ENCODE assay signal across 8 mouse cellular contexts in genomic region chr13:98206546-98206870, GRCm38 (mm10). TPM values are rescaled to one million over a fixed set of nuclear protein-coding genes. Genes with fewer than 3 reads are reported as not detected.
DNase-seq lines count a peak whose midpoint lies in the region; ATAC-seq and TF ChIP-seq lines count a peak whose summit lies in the region.

No protein-coding gene starts in this region.

- no peaks in the 10 kb centered on the region for H3K36me3 ChIP-seq in kidney, postnatal 0 days (ENCODE audit: insufficient read depth, low read length)
- H3K36me3 ChIP-seq in embryonic facial prominence, embryonic 13.5 days = no peaks in the 10 kb centered on the region
- no peaks in the 10 kb centered on the region for H3K36me3 ChIP-seq in intestine, embryonic 15.5 days
- H3K36me3 ChIP-seq in neural tube, embryonic 12.5 days = no peaks in the 10 kb centered on the region

- H3K9ac ChIP-seq in kidney, postnatal 0 days (ENCODE audit: low read depth, low read length) = peak overlapping the region; percentile 61
- H3K9ac ChIP-seq in embryonic facial prominence, embryonic 13.5 days = peak overlapping the region; percentile 73
- H3K9ac ChIP-seq in intestine, embryonic 15.5 days = peak overlapping the region; percentile 47
- H3K9ac ChIP-seq in neural tube, embryonic 12.5 days = peak overlapping the region; percentile 72

- under 1% methylated on average over 13 of the region's 13 CpGs for WGBS in kidney, postnatal 0 days
- WGBS in embryonic facial prominence, embryonic 13.5 days = 2% methylated on average over 13 of the region's 13 CpGs
- under 1% methylated on average over 13 of the region's 13 CpGs for WGBS in intestine, embryonic 15.5 days
- WGBS in neural tube, embryonic 12.5 days = under 1% methylated on average over 13 of the region's 13 CpGs

- no peak for DNase-seq in kidney, postnatal 0 days (ENCODE audit: low spot score)
- no peak for DNase-seq in kidney, postnatal 25 days
- DNase-seq in adrenal gland, adult 8-10 months = no peak
- DNase-seq in left cerebral cortex, postnatal 25 days (ENCODE audit: low spot score in 2 of 2) = no peak

- no peaks in the 10 kb centered on the region for H3K27me3 ChIP-seq in kidney, postnatal 0 days (ENCODE audit: insufficient read depth, low read length)
- H3K27me3 ChIP-seq in embryonic facial prominence, embryonic 13.5 days = peaks cover 15% of the 10 kb centered on the region
- H3K27me3 ChIP-seq in intestine, embryonic 15.5 days (replicated peaks) = no peaks in the 10 kb centered on the region
- H3K27me3 ChIP-seq in neural tube, embryonic 12.5 days (replicated peaks) = no peaks in the 10 kb centered on the region

- no peaks in the 10 kb centered on the region for H3K4me1 ChIP-seq in kidney, postnatal 0 days (replicated peaks; ENCODE audit: insufficient read depth, low read length)
- peaks cover 12% of the 10 kb centered on the region for H3K4me1 ChIP-seq in embryonic facial prominence, embryonic 13.5 days
- H3K4me1 ChIP-seq in intestine, embryonic 15.5 days (replicated peaks) = peaks cover 8% of the 10 kb centered on the region; the same call in 1 of the 2 replicates
- peaks cover 10% of the 10 kb centered on the region; the same call in 1 of the 2 replicates for H3K4me1 ChIP-seq in neural tube, embryonic 12.5 days

- peak overlapping the region; percentile 41 for H3K4me3 ChIP-seq in kidney, postnatal 0 days (replicated peaks; ENCODE audit: low read depth, low read length)
- H3K4me3 ChIP-seq in embryonic facial prominence, embryonic 13.5 days = peak overlapping the region; percentile 63
- peak overlapping the region; percentile 64 for H3K4me3 ChIP-seq in intestine, embryonic 15.5 days (replicated peaks)
- peak overlapping the region; percentile 67 for H3K4me3 ChIP-seq in neural tube, embryonic 12.5 days

- ATAC-seq in kidney, postnatal 0 days (replicated peaks; ENCODE audit: low FRiP score, low read depth) = no peak
- no peak for ATAC-seq in embryonic facial prominence, embryonic 13.5 days (ENCODE audit: insufficient number of reproducible peaks, insufficient read depth, low FRiP score, low TSS enrichment, low read depth)
- ATAC-seq in intestine, embryonic 15.5 days = no peak
- ATAC-seq in neural tube, embryonic 12.5 days (ENCODE audit: low FRiP score, low read depth) = peak; percentile 78; the same call in 1 of the 2 replicates
- ATAC-seq in megakaryocyte progenitor cell, adult 5-6 weeks (replicated peaks; ENCODE audit: poor library complexity) = no peak

- TF ChIP-seq CTCF in kidney, postnatal 0 days (IDR thresholded peaks at IDR 0.05; ENCODE audit: low read depth) = no peak

- no peaks in the 10 kb centered on the region for H3K9me3 ChIP-seq in kidney, postnatal 0 days (replicated peaks; ENCODE audit: low read length)
- H3K9me3 ChIP-seq in embryonic facial prominence, embryonic 13.5 days = no peaks in the 10 kb centered on the region
- no peaks in the 10 kb centered on the region for H3K9me3 ChIP-seq in intestine, embryonic 15.5 days
- H3K9me3 ChIP-seq in neural tube, embryonic 12.5 days = no peaks in the 10 kb centered on the region

- intact Hi-C loops in left cerebral cortex, postnatal 25 days (cut with DNase I) = no loop called here

- H3K4me2 ChIP-seq in kidney, postnatal 0 days (ENCODE audit: low read length) = peak overlapping the region; percentile 61
- peak overlapping the region; percentile 97 for H3K4me2 ChIP-seq in embryonic facial prominence, embryonic 13.5 days
- H3K4me2 ChIP-seq in intestine, embryonic 15.5 days (replicated peaks) = peak overlapping the region; percentile 88
- H3K4me2 ChIP-seq in neural tube, embryonic 12.5 days (replicated peaks) = peak overlapping the region; percentile 99

- H3K27ac ChIP-seq in kidney, postnatal 0 days = peak overlapping the region; percentile 75
- H3K27ac ChIP-seq in embryonic facial prominence, embryonic 13.5 days = peak overlapping the region; percentile 51; the same call in 1 of the 2 replicates
- H3K27ac ChIP-seq in intestine, embryonic 15.5 days = peak overlapping the region; percentile 73
- no peak overlapping the region for H3K27ac ChIP-seq in neural tube, embryonic 12.5 days

RNA-seq across cellular contexts. Expression of gene Arhgef28, which starts 0.3 kb away (rescaled TPM):
- 55.8 and 58.3 TPM in 2 replicates for polyA plus RNA-seq in kidney, postnatal 0 days (2015; fragmentation: Nextera tagmentation; extraction: Ambion mirVana)
- 12.9 and 15.5 TPM in 2 replicates for polyA plus RNA-seq in embryonic facial prominence, embryonic 13.5 days (2015; fragmentation: Nextera tagmentation; extraction: Ambion mirVana)
- polyA plus RNA-seq in intestine, embryonic 15.5 days (2015; fragmentation: Nextera tagmentation; extraction: Ambion mirVana) = 15.6 and 18.1 TPM in 2 replicates
- 11.4 and 11.7 TPM in 2 replicates for polyA plus RNA-seq in neural tube, embryonic 12.5 days (2016; fragmentation: Nextera tagmentation; extraction: Ambion mirVana)
- total RNA-seq in adrenal gland, adult 8-10 months (2022) = 10 to 100 TPM; 15.1 to 41.9 (median 31.5) TPM
- total RNA-seq in megakaryocyte progenitor cell, adult 5-6 weeks (2015) = 2.1 and 2.9 TPM in 2 replicates
- total RNA-seq in megakaryocyte progenitor cell, adult 5-6 weeks (2017) = 2.9 TPM in 2 replicates
- 10 to 100 TPM; 37.3 to 45.1 TPM for total RNA-seq in left cerebral cortex, postnatal 25 days (2021)

RNA-seq across cellular contexts. Expression of gene Utp15, which starts 56.3 kb away (rescaled TPM):
- 19.9 and 21.5 TPM in 2 replicates for polyA plus RNA-seq in kidney, postnatal 0 days (2015; fragmentation: Nextera tagmentation; extraction: Ambion mirVana)
- 31.1 and 36.6 TPM in 2 replicates for polyA plus RNA-seq in embryonic facial prominence, embryonic 13.5 days (2015; fragmentation: Nextera tagmentation; extraction: Ambion mirVana)
- 34.0 and 35.7 TPM in 2 replicates for polyA plus RNA-seq in intestine, embryonic 15.5 days (2015; fragmentation: Nextera tagmentation; extraction: Ambion mirVana)
- 33.6 and 34.9 TPM in 2 replicates for polyA plus RNA-seq in neural tube, embryonic 12.5 days (2016; fragmentation: Nextera tagmentation; extraction: Ambion mirVana)
- 10 to 100 TPM; 19.8 to 24.6 (median 22.1) TPM for total RNA-seq in adrenal gland, adult 8-10 months (2022)
- total RNA-seq in megakaryocyte progenitor cell, adult 5-6 weeks (2015) = 27.2 and 33.8 TPM in 2 replicates
- total RNA-seq in megakaryocyte progenitor cell, adult 5-6 weeks (2017) = 39.9 and 48.0 TPM in 2 replicates
- 10 to 100 TPM; 17.6 to 18.2 TPM for total RNA-seq in left cerebral cortex, postnatal 25 days (2021)

RNA-seq across cellular contexts. Expression of gene Ankra2, which starts 56.4 kb away (rescaled TPM):
- polyA plus RNA-seq in kidney, postnatal 0 days (2015; fragmentation: Nextera tagmentation; extraction: Ambion mirVana) = 22.6 and 23.6 TPM in 2 replicates
- 24.5 and 24.9 TPM in 2 replicates for polyA plus RNA-seq in embryonic facial prominence, embryonic 13.5 days (2015; fragmentation: Nextera tagmentation; extraction: Ambion mirVana)
- 22.2 and 22.5 TPM in 2 replicates for polyA plus RNA-seq in intestine, embryonic 15.5 days (2015; fragmentation: Nextera tagmentation; extraction: Ambion mirVana)
- polyA plus RNA-seq in neural tube, embryonic 12.5 days (2016; fragmentation: Nextera tagmentation; extraction: Ambion mirVana) = 41.4 and 46.1 TPM in 2 replicates
- total RNA-seq in adrenal gland, adult 8-10 months (2022) = 10 to 100 TPM; 24.0 to 34.5 (median 28.7) TPM
- total RNA-seq in megakaryocyte progenitor cell, adult 5-6 weeks (2015) = 14.8 and 19.9 TPM in 2 replicates
- total RNA-seq in megakaryocyte progenitor cell, adult 5-6 weeks (2017) = 14.2 and 20.9 TPM in 2 replicates
- 10 to 100 TPM; 43.6 to 46.2 TPM for total RNA-seq in left cerebral cortex, postnatal 25 days (2021)
